Mouse (Mus musculus) liver, embryonic 14.5 days (tissue): ENCODE measurements around the gene Arih2. TPM values are rescaled to one million over a fixed set of nuclear protein-coding genes. Genes with fewer than 3 reads are reported as not detected.
A peak's percentile ranks its signal among the peaks of the same experiment; 100 is the strongest.

Experiments
- ATAC-seq: fragments of 200-750 bp; cut with Nextera tagmentation; 2 replicates; pipeline ENCODE4 v1.8.0; 2017; ENCODE audit warnings: moderate number of reproducible peaks, mild to moderate bottlenecking, moderate library complexity; ENCODE audit not compliant: insufficient read depth
- DNase-seq, 3 experiments: peaks; one replicate each; pipeline ENCODE4 v3.0.0-alpha.2; 2012 to 2013; ENCODE audit warnings: low read depth in 3 of 3, low spot score in 3 of 3
- H3K27ac ChIP-seq: fragments of 300-500 bp; sonication (generic); 2 replicates; pipeline ENCODE4 v1.5.1; 2014; ENCODE audit warnings: moderate library complexity, mild to moderate bottlenecking, control low read depth, inconsistent platforms
- H3K27me3 ChIP-seq: fragments of 300-500 bp; sonication (generic); 2 replicates; pipeline ENCODE4 v1.6.1; 2014; ENCODE audit warnings: mild to moderate bottlenecking, low read length, moderate library complexity; ENCODE audit not compliant: control insufficient read depth, insufficient read depth
- H3K36me3 ChIP-seq: fragments of 300-500 bp; sonication (generic); replicated peaks from 2 replicates; pipeline ENCODE4 v1.6.1; 2014; ENCODE audit warnings: low read depth; ENCODE audit not compliant: control insufficient read depth, insufficient read depth
- H3K4me1 ChIP-seq, 2 experiments: fragments of 200-500 bp in 1 of 2; fragments of 300-500 bp in 1 of 2; sonication (generic) in 1 of 2; replicated peaks; 2 replicates each; pipeline ENCODE4 v1.6.1; 2012 to 2014; ENCODE audit warnings: antibody characterized with exemption in 1 of 2, inconsistent platforms in 1 of 2, low read length in 1 of 2; ENCODE audit not compliant: control insufficient read depth in 2 of 2, insufficient read depth in 2 of 2
- H3K4me2 ChIP-seq: fragments of 300-500 bp; sonication (generic); 2 replicates; pipeline ENCODE4 v1.6.1; 2014; ENCODE audit warnings: low read depth, mild to moderate bottlenecking, control low read depth, moderate library complexity
- H3K4me3 ChIP-seq, 2 experiments: fragments of 200-500 bp in 1 of 2; fragments of 300-500 bp in 1 of 2; sonication (generic) in 1 of 2; 2 replicates each; pipeline ENCODE4 v1.5.1; 2012 to 2014; ENCODE audit warnings: low read depth in 2 of 2, low read length in 2 of 2, mild to moderate bottlenecking in 2 of 2, control low read depth in 1 of 2, inconsistent platforms in 1 of 2, moderate library complexity in 1 of 2; ENCODE audit not compliant: insufficient read depth in 1 of 2
- H3K9ac ChIP-seq: fragments of 300-500 bp; sonication (generic); replicated peaks from 2 replicates; pipeline ENCODE4 v1.6.1; 2014; ENCODE audit warnings: mild to moderate bottlenecking, control low read depth, moderate library complexity
- H3K9me3 ChIP-seq: fragments of 300-500 bp; sonication (generic); 2 replicates; pipeline ENCODE4 v1.6.1; 2016; ENCODE audit warnings: low read length, mixed read lengths; ENCODE audit not compliant: control insufficient read depth
- CTCF ChIP-seq: IDR thresholded peaks from 2 replicates; pipeline ENCODE4 v1.5.1; 2016; ENCODE audit warnings: antibody characterized with exemption, low read depth, control low read depth
- EP300 ChIP-seq: IDR thresholded peaks from 2 replicates; pipeline ENCODE4 v1.6.1; 2016; ENCODE audit warnings: antibody characterized with exemption, low read depth
- whole genome bisulfite sequencing: fragments of 180-500 bp; shearing (Covaris S2); extraction: QIAGEN DNeasy Blood & Tissue Kit; methylation state at CpG from one replicate; pipeline ENCODE4 v1.1.7; 2014; ENCODE audit not compliant: insufficient replicate concordance; 5-methylcytosine and 5-hydroxymethylcytosine counted together
- polyA plus RNA-seq, 2 experiments: library from polyadenylated mRNA; depleted of rRNA in 1 of 2; stranded (reverse) in 1 of 2; unstranded in 1 of 2; fragments of >200 nt; fragmentation: Nextera tagmentation in 1 of 2; extraction: Ambion mirVana in 1 of 2; gene quantifications; 2 replicates each; pipeline versions ENCODE4 v1.2.1 to v1.2.3; 2012 to 2014

Arih2 gene
- polyA plus RNA-seq, 2 experiments: 17.7 to 18.0 TPM

DNA sequence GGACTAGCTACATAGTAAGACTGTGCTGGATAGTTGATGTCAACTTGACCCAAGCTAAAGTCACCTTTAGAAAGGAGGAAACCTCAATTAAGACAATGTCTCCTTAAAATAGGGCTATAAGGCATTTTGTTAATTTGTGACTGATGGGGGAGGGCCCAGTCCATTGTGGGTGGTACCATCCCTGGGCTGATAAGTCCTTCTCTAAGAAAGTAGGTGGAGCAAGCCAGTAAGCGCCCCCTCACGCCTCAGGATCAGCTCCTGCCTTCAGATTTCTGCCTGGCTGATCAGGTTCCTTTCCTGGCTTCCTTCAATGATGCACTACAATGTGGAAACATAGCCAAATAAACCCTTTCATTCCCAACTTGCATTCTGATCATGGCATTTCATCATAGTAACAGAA is 13.8 kb downstream of the Arih2 start:
- no peak for TF ChIP-seq EP300
- no peak for TF ChIP-seq CTCF
- Histone ChIP-seq H3K4me1 (peaks cover 3 to 20% of the 10 kb centered on the region in 2 experiments; a peak in 3 of 4 replicates), H3K36me3 (peaks cover 5% of the 10 kb centered on the region), H3K4me2 (no peak overlapping the region), H3K27me3 (no peaks in the 10 kb centered on the region), H3K9ac (no peak overlapping the region), H3K4me3 (no peak overlapping the region), H3K9me3 (no peaks in the 10 kb centered on the region), H3K27ac (no peak overlapping the region)
- no peak for DNase-seq
- WGBS: 17% methylated on average over 2 of the region's 2 CpGs
- peak; percentile 55; the same call in 1 of the 2 replicates for ATAC-seq

DNA sequence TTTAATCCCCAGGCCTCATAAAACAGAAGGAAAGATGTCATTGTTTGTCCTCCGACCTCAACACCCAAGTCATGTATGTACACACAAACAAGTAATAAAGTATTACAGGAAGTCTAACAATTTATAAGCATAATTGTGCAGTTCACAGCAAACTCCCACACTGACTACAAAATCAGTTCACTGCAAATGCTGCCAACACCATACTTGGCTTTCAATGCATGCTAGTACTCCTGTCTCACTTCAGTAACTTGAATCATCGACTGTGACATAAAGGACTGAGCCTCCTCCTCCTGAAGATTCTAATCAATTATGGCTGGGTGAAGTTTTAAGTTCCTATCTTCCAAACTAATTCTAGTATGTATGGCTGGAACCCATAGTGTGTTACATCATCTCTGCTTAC is 15.3 kb downstream of the Arih2 start:
- Histone ChIP-seq H3K9me3 (no peaks in the 10 kb centered on the region), H3K36me3 (peaks cover 6% of the 10 kb centered on the region), H3K9ac (no peak overlapping the region), H3K4me2 (no peak overlapping the region), H3K27me3 (no peaks in the 10 kb centered on the region), H3K27ac (no peak overlapping the region), H3K4me1 (peaks cover 3 to 22% of the 10 kb centered on the region in 2 experiments; a peak in 3 of 4 replicates), H3K4me3 (no peak overlapping the region)
- 52% methylated on average over 2 of the region's 2 CpGs for WGBS
- ATAC-seq: no peak
- DNase-seq: no peak
- TF ChIP-seq EP300 (no peak), CTCF (no peak)

DNA sequence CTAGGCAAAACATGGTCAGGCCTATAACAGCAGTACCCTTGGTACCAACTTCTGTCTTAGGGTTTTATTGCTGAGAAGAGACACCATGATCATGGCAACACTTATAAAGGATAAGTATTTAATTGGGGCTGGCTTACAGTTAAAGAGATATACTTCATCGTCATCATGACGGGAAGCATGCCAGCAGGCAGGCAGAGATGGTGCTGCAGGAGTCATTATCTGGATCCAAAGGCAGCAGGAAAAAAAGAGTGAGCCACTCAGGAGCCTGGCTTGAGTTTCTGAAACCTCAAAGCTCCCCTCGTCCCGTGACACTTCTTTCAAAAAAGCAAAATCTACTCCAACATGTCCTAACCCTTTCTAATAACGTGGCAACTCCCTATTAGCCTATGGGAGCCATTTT is 16.8 kb downstream of the Arih2 start:
- ATAC-seq (no peak), DNase-seq (no peak)
- Histone ChIP-seq H3K36me3 (peaks cover 7% of the 10 kb centered on the region), H3K9me3 (no peaks in the 10 kb centered on the region), H3K4me3 (no peak overlapping the region), H3K4me1 (peaks cover 3 to 25% of the 10 kb centered on the region in 2 experiments; a peak in 3 of 4 replicates), H3K9ac (no peak overlapping the region), H3K27me3 (no peaks in the 10 kb centered on the region), H3K27ac (no peak overlapping the region), H3K4me2 (no peak overlapping the region)
- TF ChIP-seq EP300: no peak
- no peak for TF ChIP-seq CTCF
- 44% methylated on average over 5 of the region's 5 CpGs for WGBS

DNA sequence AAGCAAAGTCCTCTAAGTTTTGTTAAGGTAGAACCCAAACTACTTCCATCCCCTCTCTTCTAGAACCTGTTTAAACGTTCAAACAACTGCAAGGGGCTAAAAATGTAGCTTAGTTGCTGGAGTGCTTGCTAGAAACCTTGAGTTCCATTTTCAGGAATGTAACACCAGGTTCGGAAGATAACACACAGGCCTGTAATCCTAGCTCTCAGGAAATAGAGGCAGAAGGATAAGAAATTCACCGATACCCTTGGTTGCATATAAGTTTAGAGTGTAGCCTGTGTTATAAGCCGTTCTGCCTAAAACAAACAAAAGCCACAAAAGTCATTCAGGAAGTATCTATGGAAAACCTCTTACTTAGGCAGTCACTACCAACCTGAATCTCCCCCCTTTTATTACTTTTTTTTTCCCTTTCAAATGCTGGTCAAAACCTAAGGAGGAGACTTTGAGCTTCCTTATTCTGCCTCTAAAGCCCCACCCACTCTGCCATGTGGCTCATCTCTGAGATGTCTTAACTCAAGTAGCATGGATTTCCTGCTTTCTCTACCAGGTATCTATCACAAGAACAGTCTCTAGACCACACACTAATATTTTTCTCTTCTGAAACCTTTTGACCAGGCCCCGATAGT is 17.4 kb downstream of the Arih2 start:
- no peak for DNase-seq
- no peak overlapping the region for H3K4me2 ChIP-seq
- H3K4me3 ChIP-seq: no peak overlapping the region
- H3K27ac ChIP-seq: no peak overlapping the region
- H3K9me3 ChIP-seq: no peaks in the 10 kb centered on the region
- H3K27me3 ChIP-seq: no peaks in the 10 kb centered on the region
- peaks cover 3 to 27% of the 10 kb centered on the region in 2 experiments; a peak in 3 of 4 replicates for H3K4me1 ChIP-seq
- TF ChIP-seq CTCF (no peak), EP300 (no peak)
- no peak overlapping the region for H3K9ac ChIP-seq
- H3K36me3 ChIP-seq: peaks cover 7% of the 10 kb centered on the region
- no peak for ATAC-seq
- WGBS: 27% methylated on average over 5 of the region's 5 CpGs

DNA sequence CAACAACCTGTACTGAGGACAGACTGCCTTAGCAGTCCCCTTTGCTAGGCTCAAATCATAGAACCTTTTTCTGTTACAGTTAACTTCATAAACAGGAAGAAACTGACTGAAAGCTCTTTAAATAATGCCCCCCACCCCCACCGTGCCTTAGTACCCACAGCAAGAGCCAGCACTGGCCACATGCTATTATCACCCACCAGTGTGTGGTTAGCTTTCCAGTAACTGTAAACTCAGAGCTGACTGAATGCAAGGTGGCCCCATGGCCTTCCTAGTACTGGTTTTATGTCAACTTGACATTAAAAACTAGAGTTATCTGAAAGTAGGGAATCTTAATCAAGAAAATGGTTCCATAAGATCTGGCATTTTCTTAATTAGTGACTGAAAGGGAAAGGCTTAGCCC is 18.5 kb downstream of the Arih2 start:
- H3K9ac ChIP-seq: no peak overlapping the region
- no peak overlapping the region for H3K27ac ChIP-seq
- no peak overlapping the region for H3K4me2 ChIP-seq
- peaks cover 3 to 25% of the 10 kb centered on the region in 2 experiments; a peak in 3 of 4 replicates for H3K4me1 ChIP-seq
- H3K4me3 ChIP-seq: no peak overlapping the region
- no peaks in the 10 kb centered on the region for H3K27me3 ChIP-seq
- ATAC-seq: no peak
- TF ChIP-seq EP300 (no peak), CTCF (no peak)
- DNase-seq: no peak
- peaks cover 7% of the 10 kb centered on the region for H3K36me3 ChIP-seq
- WGBS: 5% methylated on average over 1 of the region's 1 CpGs
- H3K9me3 ChIP-seq: no peaks in the 10 kb centered on the region
